Mouse (Mus musculus) lung, postnatal 25 days (tissue): ENCODE measurements around the gene Adipor1.
"Not testable (repeated sequence)": the region's sequence is repeated elsewhere in the genome, so short reads cannot be mapped to it uniquely, and the experiment has no call there.

ENCODE experiments used
- DNase-seq: peaks from one replicate; pipeline ENCODE4 v3.0.0; 2022; ENCODE audit warnings: low spot score

Adipor1 gene

DNA sequence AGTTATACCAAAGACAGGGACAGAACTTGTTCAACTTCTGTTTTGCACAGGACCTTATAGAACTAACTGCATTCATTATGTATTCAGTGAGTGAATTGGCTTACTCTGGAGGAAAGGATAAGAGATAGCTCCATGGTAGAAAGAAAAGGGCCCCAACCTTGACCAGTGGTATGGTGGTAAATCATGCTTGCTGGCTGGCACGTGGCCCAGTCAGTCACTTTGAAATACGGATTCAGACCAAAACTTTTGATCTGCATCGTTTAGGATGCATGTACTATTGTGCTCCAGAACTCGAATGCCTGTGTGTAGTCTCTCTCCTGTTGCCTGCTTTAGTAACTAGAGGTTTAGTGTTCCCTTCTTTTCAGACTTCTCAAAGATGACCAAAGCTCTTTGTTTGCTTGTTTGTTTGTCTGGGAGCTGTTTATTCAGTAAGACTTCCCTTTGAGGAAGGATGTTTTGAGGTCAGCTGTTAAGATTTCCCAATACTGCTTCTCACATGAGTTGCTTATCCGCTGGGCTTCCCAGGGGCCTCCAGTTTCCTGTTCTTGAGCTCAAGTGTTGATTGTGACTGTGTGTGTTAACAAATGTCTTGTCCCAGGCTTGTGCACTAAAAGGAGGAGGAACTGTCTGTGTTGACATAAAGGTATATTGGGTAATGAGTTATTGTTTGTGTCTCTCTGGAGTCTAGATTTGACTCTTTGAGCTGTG is 4.7 kb downstream of the Adipor1 start:
- peak; percentile 62 for DNase-seq

DNA sequence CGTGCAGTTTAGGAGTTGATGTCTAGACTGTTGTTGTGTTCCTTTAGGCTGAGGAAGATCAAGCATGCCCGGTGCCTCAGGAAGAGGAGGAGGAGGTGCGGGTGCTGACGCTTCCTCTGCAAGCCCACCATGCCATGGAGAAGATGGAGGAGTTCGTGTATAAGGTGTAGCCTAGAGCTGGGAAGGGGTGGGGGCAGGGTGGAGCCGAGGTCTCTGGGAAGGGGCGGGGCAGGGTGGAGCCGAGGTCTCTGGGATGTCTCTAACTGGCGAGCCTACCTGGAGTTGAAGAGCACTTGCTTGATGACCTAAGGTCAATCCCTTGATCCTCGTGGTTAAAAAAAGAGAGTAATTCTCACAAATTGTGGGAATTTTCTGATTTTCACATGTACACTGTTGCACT is 8.7 kb downstream of the Adipor1 start:
- no peak for DNase-seq

DNA sequence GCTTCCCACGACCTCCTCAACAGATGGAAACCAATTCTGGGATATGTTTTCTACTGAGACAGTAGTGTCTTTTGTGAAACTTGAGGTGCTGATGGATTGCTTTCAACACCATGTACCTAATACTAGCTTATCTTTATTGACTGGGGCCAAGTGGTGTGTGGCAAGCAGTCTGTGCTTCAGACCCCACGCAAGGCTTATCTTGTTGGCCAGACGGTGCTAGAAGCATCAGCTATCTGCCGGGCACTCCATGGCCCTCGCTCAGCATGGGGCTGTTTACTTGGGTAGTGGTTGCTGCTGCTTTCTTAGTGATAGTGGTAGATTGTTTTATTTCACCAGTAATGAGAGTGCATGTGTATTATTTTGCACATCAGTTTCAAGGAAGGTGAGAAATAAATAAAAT is 11.1 kb downstream of the Adipor1 start:
- DNase-seq: no peak

DNA sequence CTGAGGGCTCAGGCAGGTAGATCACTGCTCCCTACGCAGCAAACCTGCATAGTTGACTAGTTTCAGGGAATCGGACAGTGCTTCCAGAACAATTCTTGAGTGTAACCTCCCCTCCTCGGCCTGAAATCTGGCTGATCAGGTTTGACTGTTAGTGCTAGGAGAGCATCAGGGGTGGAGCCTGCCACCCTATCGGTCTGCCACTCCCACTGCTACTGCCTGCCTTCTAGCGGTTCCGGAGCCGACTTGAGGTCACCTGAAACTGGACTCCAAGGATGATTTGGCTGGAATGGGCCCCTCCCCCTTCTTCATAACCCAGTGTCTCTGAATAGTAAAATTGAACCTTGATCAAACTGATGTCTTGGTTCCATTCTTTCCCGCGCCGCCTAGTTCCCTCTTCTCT is 17.8 kb downstream of the Adipor1 start:
- DNase-seq: no peak

DNA sequence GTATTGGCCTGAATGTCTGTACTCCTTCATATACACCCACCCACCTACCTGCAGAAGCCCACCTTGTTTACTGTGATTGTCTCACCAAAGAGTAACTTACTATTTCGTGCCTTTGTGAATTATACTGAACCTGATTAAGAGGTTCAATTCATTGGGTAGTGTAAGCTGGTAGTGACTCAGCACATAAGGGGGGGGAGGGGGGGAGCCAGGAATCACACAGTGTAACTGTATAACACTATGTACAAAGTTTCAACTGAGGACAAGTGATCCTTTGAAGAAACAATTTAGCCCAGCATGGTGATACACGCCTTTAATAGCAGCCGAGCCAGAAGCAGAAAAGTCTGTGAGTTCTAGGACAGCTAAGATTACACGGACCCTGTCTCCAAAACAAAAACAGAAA is 18.3 kb downstream of the Adipor1 start:
- DNase-seq: no peak

DNA sequence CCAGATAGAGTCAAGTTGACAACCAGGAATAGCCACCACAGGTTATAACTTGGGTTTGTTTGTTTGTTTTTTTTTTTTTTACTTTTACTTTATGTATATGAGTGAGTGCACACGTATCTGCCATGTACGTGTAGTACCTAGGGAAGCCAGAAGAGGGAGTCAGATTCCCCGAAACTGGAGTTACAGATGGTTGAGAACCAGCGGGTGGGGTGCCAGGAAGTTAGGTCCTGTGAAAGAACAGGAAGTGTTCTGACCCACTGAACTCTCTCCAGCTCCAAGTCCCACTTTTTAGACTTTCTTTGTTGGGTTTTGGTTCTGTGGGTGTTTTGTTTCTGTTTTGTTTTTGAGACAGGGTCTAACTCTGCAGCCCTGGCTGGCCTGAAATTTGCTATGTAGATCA is 20.2 kb downstream of the Adipor1 start:
- no peak for DNase-seq

DNA sequence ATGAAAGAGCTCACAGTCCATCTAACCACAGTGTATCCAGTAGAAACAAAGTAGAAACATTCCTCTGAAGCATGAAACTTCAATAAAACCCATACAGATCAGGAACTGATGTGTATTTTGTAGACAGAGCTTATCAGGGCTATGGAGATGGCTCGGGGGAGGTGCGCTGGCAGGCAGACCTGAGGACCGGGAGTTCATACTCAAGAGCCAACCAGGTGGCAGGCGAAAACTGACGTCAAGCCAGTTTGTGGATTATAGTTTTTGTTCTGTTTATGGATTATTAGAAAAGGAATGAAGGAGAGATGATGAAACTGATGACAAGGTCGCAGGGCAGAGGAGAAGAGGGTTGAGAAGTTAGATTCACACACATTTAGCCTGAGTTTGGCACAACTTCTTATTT is 25.3 kb downstream of the Adipor1 start:
- DNase-seq: no peak

DNA sequence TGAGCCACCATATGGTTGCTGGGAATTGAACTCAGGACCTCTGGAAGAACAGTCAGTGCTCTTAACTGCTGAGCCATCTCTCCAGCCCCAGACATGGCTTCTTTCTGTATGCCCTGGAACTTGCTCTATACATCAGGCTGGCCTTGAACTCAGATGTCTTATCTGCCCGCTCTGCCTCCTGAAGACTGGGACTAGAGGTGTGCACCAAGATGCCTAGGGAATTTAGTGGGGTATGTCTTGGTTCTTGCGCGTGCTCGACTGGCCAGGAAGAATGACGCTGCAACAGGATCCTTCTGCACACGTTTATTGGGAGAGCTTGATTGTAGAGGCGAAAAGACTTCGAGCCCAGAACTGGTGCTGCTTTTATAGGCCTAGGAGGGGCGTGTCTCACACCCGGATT is 26.6 kb downstream of the Adipor1 start:
- not testable (repeated sequence) for DNase-seq

DNA sequence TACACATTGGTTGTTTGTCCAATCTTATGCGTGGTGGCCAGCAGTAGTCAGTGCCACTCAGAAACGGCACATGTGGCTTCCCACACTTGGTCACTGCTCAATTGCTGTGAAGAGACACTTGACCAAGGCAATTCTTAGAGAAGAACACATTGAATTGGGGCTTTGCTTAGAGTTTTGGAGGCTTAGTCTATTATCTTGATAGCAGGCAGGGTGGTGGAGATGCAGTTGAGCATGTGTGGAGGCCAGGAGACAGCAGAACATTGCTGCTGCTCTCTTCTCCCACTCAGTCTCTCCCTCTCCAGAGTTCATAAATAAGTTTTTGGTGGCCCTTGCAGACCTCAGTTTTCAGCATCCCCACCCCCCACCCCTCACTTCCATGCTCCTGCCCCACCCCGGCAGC is 27.2 kb downstream of the Adipor1 start:
- DNase-seq: no peak

DNA sequence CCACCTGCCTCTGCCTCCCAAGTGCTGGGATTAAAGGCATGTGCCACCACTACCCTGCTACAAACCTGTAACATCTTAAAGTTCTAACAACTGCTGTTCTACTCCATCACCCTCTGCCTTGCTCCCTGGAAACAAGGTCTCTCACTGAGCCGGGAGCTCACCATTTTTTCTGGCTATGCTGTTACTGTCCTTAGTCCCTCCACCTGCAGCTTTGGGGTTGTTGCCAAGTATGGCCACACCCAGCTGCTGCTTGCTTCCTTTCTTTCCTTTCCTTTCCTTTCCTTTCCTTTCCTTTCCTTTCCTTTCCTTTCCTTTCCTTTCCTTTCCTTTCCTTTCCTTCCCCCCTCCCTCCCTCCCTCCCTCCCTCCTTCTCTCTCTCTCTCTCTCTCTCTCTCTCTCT is 28.1 kb downstream of the Adipor1 start:
- not testable (repeated sequence) for DNase-seq

DNA sequence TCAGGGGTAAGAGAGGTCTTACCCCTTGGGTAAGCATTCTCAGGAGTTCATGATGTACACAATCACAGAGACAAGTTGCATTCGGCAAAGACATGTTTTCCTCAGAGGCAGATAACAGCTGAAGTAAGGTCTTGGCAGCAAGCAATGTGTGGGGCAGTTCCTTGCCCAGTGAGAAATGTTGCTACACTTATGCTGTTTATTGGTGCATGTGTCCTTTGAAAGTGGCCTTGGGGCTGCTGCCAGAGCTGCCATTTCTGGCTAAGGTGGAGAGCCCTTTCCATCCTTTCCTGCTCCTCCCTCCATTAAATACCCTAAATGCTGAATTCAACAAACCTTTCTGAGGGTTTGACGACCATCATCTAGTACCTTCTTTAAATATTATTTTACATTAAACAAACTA is 30.2 kb downstream of the Adipor1 start:
- no peak for DNase-seq

DNA sequence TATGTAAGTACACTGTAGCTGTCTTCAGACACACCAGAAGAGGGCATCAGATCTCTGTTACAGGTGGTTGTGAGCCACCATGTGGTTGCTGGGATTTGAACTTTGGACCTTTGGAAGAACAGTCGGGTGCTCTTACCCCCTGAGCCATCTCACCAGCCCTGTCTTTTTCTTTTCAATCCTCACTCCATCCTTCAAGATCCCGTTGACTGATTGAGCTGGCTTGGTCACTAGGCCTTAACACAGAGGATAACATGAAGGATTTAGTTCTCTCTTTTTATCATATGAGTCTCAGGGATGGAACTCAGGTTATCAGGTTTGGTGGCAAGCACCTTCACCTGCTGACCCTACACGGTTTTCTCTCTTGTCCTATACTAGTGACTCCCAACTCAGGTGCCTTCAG is 33.4 kb downstream of the Adipor1 start:
- not testable (repeated sequence) for DNase-seq

DNA sequence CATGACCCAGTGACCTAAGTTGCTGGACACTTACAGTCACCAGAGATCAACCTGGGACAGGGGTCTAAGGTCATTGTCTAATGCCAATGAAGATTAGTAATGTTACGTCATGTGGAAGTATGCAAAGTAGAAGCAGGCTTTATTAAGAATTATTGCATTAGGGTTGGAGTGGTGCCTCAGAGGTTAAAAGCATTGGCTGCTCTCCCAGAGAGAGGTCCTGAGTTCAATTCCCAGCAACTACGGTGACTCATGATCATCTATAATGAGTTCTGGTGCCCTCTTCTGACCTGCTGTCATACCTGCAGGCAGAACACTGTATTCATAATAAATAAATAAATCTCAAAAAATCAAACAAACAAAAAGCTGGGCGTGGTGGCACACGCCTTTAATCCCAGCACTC is 35.0 kb downstream of the Adipor1 start:
- no peak for DNase-seq

DNA sequence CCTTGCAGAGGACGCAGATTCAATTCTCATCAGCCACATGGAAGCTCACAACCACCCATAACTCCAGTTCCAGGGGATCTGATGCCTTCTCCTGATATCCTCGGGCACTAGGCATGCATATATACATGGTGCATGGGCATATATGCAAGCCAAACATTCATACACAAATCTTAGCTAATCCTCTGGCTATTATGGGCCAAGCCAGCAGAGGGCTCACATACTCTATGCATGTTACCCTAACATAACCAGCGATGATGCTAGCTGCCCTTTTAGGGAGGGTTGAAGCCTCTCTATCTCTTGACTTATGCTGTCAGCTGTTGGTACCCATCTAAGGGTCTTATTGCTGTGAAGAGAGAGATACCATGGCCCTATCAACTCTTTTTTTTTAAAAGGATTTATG is 35.8 kb downstream of the Adipor1 start:
- DNase-seq: peak; percentile 27

DNA sequence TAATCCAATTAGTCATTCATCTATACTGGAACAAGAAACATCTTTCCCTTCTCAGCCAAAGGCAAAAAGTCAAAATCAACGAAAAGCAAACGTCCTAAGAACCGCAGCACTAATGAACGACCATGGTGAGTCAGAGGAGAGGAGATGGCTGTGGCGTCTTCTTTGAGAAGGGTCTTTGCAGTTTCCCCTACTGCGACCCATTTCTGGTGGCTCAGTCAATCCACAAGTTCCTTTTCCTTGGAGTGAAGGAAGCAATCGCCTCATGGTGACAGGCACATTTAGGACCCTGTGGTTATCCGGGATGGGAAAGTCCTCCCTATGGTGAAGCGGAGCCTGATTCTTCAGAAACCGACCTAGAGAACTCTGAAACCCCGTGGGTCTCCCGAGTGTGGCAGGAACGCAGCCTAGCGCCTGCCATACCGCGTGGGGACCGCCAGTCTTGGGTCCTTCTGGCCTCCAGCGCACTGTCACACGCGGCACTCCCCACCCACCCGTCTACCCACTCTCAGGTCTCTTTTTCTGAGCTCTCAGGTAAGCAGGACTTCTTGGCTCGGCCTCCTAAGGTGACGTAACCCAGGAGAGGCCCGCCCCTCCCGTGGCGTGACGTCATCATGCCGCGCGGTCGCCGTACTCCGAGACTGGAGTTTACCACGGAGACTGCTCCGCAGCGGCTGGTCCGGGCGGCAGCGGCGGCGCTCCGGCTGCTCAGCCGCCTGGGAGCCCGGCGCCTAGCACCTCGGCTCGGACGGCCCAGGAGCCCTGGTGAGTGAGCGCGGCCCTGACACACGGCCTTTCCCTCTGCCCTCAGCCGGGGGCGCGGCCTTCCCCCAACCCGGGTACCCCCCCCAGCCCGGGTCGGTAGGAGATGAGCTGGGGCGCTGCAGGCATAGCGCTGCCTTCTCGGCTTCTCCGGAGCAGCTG is 40.0 kb downstream of the Adipor1 start, which contains the start of gene Klhl12:
Gene Klhl12, plus strand, starts transcription at position 628 of the 921 bp plus-strand sequence.
- peak; percentile 95 for DNase-seq

DNA sequence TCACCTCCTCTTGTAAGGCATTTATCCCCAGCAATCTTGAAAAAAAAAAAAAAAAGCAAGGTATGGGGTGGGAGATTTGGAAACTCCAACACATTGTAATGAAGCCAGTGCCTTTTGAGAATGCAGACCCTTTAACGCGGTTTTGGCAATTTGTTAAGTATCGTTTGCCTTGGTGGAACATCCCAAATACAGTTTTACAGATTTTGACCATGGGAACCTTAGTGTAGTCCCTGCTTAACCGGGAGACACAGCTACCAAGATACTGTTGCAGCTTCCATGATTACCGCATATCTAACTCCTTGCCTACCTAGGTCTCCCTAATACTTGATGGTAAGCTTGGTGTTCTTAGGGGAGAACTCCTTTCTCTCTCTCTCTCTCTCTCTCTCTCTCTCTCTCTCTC is 40.9 kb downstream of the Adipor1 start:
- no peak for DNase-seq

DNA sequence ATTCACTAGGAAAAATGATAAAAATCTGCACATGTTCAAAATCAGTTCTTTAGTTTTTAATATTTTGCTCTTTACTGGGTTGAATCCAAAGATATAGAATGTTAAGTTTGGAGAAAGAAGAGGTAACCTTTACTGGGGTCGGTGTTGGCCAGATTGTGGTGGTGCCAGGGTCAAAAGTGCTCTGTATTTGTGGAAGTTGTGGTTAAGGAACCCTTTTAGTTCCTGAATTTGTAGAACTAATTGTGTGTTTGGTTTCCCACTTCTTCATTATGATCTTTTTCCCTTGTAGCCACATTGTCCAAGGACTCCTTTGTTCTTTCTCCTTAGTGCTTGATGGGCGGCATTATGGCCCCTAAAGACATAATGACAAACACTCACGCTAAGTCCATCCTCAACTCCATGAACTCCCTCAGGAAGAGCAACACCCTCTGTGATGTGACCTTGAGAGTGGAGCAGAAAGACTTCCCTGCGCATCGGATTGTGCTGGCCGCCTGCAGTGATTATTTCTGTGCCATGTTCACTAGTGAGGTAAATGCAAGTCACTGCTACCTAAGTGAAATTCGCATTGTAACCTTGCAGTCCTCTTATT is 43.1 kb downstream of the Adipor1 start:
- no peak for DNase-seq

DNA sequence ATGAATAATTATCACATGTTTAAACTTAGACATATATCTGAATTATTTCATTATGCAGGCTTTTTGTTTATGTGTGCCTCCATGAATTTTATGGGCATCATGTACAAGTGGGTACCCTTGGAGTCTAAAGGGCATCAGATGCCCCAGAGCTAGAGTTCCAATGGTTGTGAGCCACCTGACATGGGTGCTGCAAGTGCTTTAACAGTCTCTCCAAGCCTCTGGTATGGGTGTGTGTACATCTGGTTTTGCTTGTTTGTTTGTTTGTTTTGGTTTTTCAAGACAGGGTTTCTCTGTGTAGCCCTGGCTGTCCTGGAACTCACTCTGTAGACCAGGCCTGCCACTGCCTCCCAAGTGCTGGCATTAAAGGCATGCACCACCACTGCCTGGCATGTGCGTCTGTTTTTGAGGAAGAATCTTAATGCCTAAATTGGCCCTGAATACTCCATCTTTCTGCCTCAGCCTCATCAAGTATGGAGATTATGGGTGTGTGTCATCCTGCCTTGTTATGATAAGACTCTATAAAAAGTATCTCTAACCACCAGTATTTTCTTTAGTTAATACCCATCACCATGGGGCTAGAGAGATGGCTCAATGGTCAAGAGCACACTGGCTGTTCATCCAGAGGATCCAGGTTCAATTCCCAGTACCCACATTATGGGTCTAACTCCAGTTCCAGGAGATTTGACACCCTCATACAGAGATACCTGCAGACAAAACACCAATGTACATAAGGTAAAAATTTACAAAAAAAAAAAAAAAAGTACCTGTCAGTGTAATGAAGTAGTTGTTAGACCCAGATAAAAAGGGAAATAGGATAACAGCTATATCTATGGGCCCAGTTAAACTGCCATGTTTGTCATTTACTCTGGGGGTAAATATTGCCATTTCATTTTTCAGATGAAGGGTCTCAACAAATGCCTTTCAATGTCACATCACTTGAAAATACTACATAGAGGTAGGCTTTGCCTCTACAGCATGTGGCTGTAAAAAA is 45.4 kb downstream of the Adipor1 start:
- DNase-seq: no peak
